Mouse (Mus musculus) urinary bladder, adult 2 months (tissue): Measurements from ENCODE around the gene 1500009C09Rik. TPM values are rescaled to one million over a fixed set of nuclear protein-coding genes. Genes with fewer than 3 reads are reported as not detected.
"Not testable (repeated sequence)": the region's sequence is repeated elsewhere in the genome, so short reads cannot be mapped to it uniquely, and the experiment has no call there.

Experiments
- DNase-seq: peaks from one replicate; pipeline ENCODE4 v3.0.0; 2022; ENCODE audit warnings: low spot score
- polyA plus RNA-seq: library from polyadenylated mRNA; depleted of rRNA; stranded (reverse); fragments of >200 nt; gene quantifications from 2 replicates; pipeline ENCODE4 v1.2.3, GENCODE M21; 2012

The 1500009C09Rik gene
- polyA plus RNA-seq, 1 experiment = 0.10 TPM

GRCm38 (mm10) chr15:82218778-82219666 is 33.2 kb upstream of the 1500009C09Rik start:
- DNase-seq = no peak

GRCm38 (mm10) chr15:82220003-82220675 is 32.1 kb upstream of the 1500009C09Rik start:
- no peak for DNase-seq

DNA sequence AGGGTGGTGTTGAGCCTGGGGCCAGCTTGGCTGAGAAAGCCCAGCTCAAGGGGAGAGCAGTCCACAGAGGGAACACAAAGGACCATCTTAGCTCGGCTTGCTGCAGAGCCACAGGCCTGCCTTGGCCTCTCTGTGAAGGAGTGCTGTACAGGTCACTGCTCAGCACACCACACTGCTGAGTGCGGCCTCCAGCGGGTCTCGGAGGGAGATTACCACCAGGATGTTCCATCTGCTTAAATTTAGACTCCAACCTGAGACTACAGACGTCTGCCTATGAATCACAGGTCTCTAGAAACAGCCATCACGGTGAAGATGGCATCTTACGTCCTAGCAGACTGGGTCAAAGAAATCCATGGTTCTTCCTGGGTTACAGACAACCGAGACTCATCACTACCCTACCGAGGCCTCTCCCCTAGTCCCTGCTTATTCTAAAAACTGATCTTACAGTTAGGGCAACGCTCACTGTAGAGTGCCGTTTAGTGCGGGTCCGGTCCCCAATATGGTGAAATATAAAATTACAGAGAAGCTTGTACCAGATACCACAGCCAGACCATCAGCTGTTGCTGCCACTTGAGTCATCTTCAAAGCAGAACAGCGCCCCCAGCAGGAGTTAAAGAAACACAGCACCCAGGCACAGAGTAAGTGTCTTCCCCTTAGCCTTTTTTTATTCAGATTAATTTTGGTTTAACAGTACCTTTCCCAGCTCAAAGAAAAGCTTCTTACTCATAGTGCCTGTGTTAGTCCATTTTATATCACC is 30.9 kb upstream of the 1500009C09Rik start:
- no peak for DNase-seq

DNA sequence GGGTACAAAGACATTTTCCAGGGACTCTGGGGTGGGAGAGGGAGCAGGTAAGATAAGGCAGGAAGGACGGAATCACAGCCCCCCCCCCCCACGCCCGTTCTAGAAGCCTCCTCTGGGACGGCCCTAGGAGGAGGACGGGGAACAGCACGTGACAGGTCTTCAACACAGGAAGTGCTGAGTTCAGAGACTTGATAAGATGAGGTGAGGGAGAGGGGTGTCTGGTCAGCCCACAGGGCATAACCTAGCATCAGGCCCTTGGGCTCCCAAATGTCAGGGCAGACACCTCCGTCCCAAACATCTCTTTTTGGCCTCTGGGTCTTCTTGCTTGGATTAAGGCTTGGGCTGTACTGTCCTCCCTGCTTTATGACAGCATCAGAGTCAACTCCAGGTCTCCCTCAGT is 28.9 kb upstream of the 1500009C09Rik start:
- no peak for DNase-seq

- no peak for DNase-seq
Measured at GRCm38 (mm10) chr15:82223657-82224601, 28.3 kb upstream of the 1500009C09Rik start, which contains the start of gene Tnfrsf13c. Gene Tnfrsf13c, minus strand, starts transcription at chr15:82224369.

- DNase-seq = no peak
Measured at GRCm38 (mm10) chr15:82224602-82225215, 27.5 kb upstream of the 1500009C09Rik start.

- no peak for DNase-seq
Measured at GRCm38 (mm10) chr15:82225769-82226168, 26.4 kb upstream of the 1500009C09Rik start.

GRCm38 (mm10) chr15:82229542-82230045 is 22.6 kb upstream of the 1500009C09Rik start:
- no peak for DNase-seq

DNA sequence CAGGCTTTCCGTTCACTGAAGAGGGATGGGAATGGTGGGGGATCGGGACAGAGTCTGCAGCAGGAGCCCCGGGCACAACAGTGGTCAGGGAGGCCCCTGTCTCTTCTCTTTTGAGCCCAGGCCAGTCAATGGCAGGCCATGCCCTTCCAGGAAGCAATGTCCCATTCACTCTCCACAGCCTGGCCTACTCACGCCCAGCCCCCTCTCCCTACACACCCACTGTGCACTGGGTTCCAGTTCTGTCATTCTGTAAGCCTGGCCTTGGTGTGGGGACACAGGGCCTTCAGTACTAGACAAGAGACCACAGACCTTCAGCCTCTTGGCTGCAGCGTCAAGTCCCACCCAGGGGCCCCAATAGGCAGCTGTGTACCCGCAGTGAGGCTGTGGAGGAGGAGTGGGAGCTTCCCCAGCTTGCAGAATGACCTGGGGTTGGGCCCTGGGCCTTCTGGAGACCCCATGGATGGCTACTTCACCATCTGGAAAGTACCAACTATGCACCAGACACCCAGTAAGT is 22.0 kb upstream of the 1500009C09Rik start:
- no peak for DNase-seq

GRCm38 (mm10) chr15:82231100-82231499 is 21.1 kb upstream of the 1500009C09Rik start:
- no peak for DNase-seq

GRCm38 (mm10) chr15:82231591-82232378 is 20.4 kb upstream of the 1500009C09Rik start:
- DNase-seq = no peak

DNA sequence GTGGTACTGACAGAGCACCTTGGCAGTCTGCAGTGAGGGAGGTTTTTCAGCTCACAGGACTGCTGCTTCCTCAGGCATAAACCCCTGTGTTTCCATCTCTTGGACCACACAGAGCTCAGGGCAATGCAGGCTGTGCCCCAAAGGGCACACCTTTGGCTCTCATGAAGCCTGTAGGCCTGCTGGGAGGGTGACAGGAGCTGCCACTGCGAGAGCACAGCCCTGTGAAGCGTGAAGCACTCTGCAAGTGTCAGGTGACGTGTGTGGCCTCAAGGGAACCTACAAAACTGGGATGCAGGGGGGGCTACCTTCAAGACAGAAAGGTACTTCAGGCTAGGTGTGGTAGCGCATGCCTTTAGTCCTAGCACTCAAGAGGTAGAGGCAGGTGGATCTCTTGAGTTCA is 19.5 kb upstream of the 1500009C09Rik start:
- no peak for DNase-seq

GRCm38 (mm10) chr15:82235661-82236060 is 16.5 kb upstream of the 1500009C09Rik start:
- DNase-seq = no peak

- peak; percentile 74 for DNase-seq
Measured at GRCm38 (mm10) chr15:82236565-82236964, 15.6 kb upstream of the 1500009C09Rik start.

DNA sequence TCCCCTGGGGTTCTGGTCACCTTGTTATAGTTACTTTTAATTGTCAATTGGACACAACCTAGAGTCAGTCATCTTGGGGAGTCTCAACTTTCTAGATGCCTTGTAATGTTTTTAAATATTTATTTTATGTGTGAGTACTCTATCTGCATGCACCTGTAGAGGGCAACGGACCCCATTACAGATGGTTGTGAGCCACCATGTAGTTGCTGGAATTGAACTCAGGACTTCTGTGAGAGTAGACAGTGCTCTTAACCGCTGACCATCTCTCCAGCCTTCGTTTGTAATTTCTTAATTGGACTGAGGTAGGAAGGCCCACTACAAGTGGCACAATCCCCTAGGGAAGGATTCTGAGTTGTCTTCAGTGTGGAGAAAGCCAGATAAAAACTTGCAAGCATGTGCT is 8.9 kb upstream of the 1500009C09Rik start:
- no peak for DNase-seq

DNA sequence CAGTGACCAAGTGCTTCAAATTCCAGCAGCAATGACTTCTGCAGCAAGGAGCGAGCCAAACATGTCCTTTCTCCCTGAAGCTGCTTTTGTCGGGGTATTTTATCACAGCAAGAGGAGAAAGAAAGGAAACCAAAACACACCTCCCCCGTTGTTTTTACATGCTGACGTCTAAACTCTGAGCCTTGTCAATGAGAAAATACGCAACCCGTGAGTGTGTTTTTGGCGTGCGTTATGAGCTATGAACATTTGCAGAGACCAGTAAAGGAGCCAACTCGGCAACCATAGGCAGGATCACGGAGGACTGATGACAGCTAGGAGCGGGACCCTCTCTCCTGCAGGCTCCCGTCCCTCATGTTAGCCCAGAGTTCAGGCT is 8.5 kb upstream of the 1500009C09Rik start:
- no peak for DNase-seq

DNA sequence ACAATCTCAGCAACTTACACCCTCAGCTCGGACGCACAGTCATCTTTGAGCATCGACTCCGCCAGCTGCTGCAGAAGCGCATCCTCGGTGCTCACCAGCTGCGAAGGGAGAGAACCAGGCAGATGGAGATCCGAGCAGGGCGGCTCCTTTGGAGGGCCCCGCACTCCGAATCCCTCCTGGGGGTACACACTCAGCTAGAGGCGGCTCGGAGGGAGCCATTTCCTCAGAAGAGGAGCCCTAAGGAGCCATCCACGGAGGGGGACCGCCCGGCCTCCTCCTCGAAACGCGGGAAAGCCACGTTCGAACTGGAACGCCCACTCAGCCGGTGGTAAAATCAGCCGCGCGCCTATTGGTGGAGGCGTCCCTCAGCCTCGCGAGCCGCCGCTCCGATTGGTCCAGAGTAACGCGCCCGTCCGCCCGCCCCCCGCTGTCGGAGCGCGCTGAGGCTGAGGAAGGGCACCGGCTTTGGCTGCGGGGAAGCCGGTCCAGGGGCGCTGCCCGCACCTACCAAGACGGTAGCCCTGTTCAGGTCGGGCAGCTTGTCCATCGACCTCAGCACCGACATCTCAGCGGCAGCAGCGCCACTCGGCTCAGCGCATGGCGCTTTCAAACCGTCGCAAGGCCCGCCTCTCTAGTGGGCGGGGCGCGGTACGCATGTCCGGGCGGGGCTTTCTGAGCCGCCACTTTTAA is 7.9 kb upstream of the 1500009C09Rik start, which contains the start of gene Cenpm:
Cenpm (minus strand) TSS at position 634 of the 690 bp plus-strand sequence.
- peak; percentile 88 for DNase-seq

GRCm38 (mm10) chr15:82244805-82245161 is 7.4 kb upstream of the 1500009C09Rik start:
- DNase-seq = not testable (repeated sequence)
